Comparison of ENCODE assay signal across 14 mouse cellular contexts in genomic region chr17:28511616-28512541, GRCm38 (mm10). TPM values are rescaled to one million over a fixed set of nuclear protein-coding genes. Genes with fewer than 3 reads are reported as not detected.
DNase-seq lines count a peak whose midpoint lies in the region; ATAC-seq and TF ChIP-seq lines count a peak whose summit lies in the region.
"Had no signal": no experiment of that assay in that cellular context is flagged by ENCODE, and none has a peak within 500 bp of the region (broad histone marks: within the 10 kb centered on the region; RNA-seq: fewer than 3 reads in every experiment).

No protein-coding gene starts in this region.

- no peak for TF ChIP-seq CTCF in kidney, postnatal 0 days (IDR thresholded peaks at IDR 0.05; ENCODE audit: low read depth)
- no peak for TF ChIP-seq CTCF in hindbrain, postnatal 0 days (IDR thresholded peaks at IDR 0.05; ENCODE audit: low read depth)
- no peak for TF ChIP-seq CTCF in cerebellum, adult 2 months (IDR thresholded peaks at IDR 0.05; ENCODE audit: borderline replicate concordance, insufficient read depth, low read depth, low read length)

- H3K4me3 ChIP-seq in kidney, postnatal 0 days (replicated peaks; ENCODE audit: low read depth, low read length): no peak overlapping the region
- no peak overlapping the region for H3K4me3 ChIP-seq in hindbrain, postnatal 0 days (ENCODE audit: low read length)
- H3K4me3 ChIP-seq in cerebellum, adult 2 months (replicated peaks; ENCODE audit: insufficient read depth, low read depth, low read length): no peak overlapping the region

- no peaks in the 10 kb centered on the region for H3K27me3 ChIP-seq in kidney, postnatal 0 days (ENCODE audit: insufficient read depth, low read length)
- H3K27me3 ChIP-seq in hindbrain, postnatal 0 days (ENCODE audit: insufficient read depth, low read length): no peaks in the 10 kb centered on the region
- H3K27me3 ChIP-seq in cerebellum, adult 2 months (ENCODE audit: control insufficient read depth, insufficient read depth, low read length): no peaks in the 10 kb centered on the region

- no peaks in the 10 kb centered on the region for H3K9me3 ChIP-seq in kidney, postnatal 0 days (replicated peaks; ENCODE audit: low read length)
- no peaks in the 10 kb centered on the region for H3K9me3 ChIP-seq in hindbrain, postnatal 0 days (ENCODE audit: low read length)

- TF ChIP-seq POLR2A in cerebellum, adult 2 months (IDR thresholded peaks at IDR 0.05; ENCODE audit: borderline replicate concordance, insufficient read depth, low read length): no peak

- peak; percentile 65 for DNase-seq in embryo, embryonic 10.5 days (ENCODE audit: low spot score)
- DNase-seq in embryo, embryonic 11 days: no peak
- DNase-seq in kidney, postnatal 0 days (ENCODE audit: low spot score): no peak
- no peak for DNase-seq in kidney, postnatal 25 days
- peak; percentile 42 for DNase-seq in 3T3-L1 (ENCODE audit: low read depth, low spot score)
- no peak for DNase-seq in hindbrain, postnatal 0 days (ENCODE audit: low spot score)
- no peak for DNase-seq in left cerebral cortex, postnatal 36 days (ENCODE audit: low spot score in 2 of 2)
- no peak for DNase-seq in cerebellum, adult 2 months
- DNase-seq: cerebellum, adult 18-20 months; right cerebral cortex, postnatal 25 days had no signal

- H3K4me1 ChIP-seq in kidney, postnatal 0 days (replicated peaks; ENCODE audit: insufficient read depth, low read length): peaks cover 40% of the 10 kb centered on the region
- H3K4me1 ChIP-seq in hindbrain, postnatal 0 days (ENCODE audit: insufficient read depth, low read length): 0 out of 2 replicates have a peak, but pooled peaks cover 6% of the 10 kb centered on the region
- no peaks in the 10 kb centered on the region; the same call in 1 of the 2 replicates for H3K4me1 ChIP-seq in cerebellum, adult 2 months (ENCODE audit: control insufficient read depth, insufficient read depth, low read length)

- peak overlapping the region; percentile 24; the same call in 1 of the 2 replicates for H3K9ac ChIP-seq in kidney, postnatal 0 days (ENCODE audit: low read depth, low read length)
- no peak overlapping the region for H3K9ac ChIP-seq in hindbrain, postnatal 0 days (replicated peaks; ENCODE audit: low read length)

- no peak for ATAC-seq in kidney, postnatal 0 days (replicated peaks; ENCODE audit: low FRiP score, low read depth)
- no peak for ATAC-seq in hindbrain, postnatal 0 days

- 33% methylated on average over 9 of the region's 9 CpGs for WGBS in kidney, postnatal 0 days
- 36% methylated on average over 9 of the region's 9 CpGs for WGBS in hindbrain, postnatal 0 days
- 55% methylated on average over 9 of the region's 9 CpGs for WGBS in cerebellum, adult 2 months

- H3K4me2 ChIP-seq in kidney, postnatal 0 days (ENCODE audit: low read length): no peak overlapping the region
- no peak overlapping the region for H3K4me2 ChIP-seq in hindbrain, postnatal 0 days (ENCODE audit: low read depth, low read length)

- intact Hi-C loops in left cerebral cortex, postnatal 36 days (cut with DNase I): no loop called here

- H3K36me3 ChIP-seq in kidney, postnatal 0 days (ENCODE audit: insufficient read depth, low read length): no peaks in the 10 kb centered on the region
- H3K36me3 ChIP-seq in hindbrain, postnatal 0 days (ENCODE audit: insufficient read depth, low read length): no peaks in the 10 kb centered on the region

- peak overlapping the region; percentile 85 for H3K27ac ChIP-seq in kidney, postnatal 0 days
- H3K27ac ChIP-seq in hindbrain, postnatal 0 days: peak overlapping the region; percentile 41; the same call in 1 of the 2 replicates
- no peak overlapping the region for H3K27ac ChIP-seq in cerebellum, adult 2 months (ENCODE audit: insufficient read depth, low read length)

RNA-seq across cellular contexts. Expression of gene Fkbp5, which starts 5.4 kb away (rescaled TPM):
- 16.2 and 20.4 TPM in 2 replicates for polyA plus RNA-seq in kidney, postnatal 0 days (2015; fragmentation: Nextera tagmentation; extraction: Ambion mirVana)
- 27.5 and 31.3 TPM in 2 replicates for total RNA-seq in hindbrain, postnatal 0 days (2014; rRNA removed)
- 18.5 and 20.0 TPM in 2 replicates for polyA plus RNA-seq in hindbrain, postnatal 0 days (2015; fragmentation: Nextera tagmentation; extraction: Ambion mirVana)
- 10 to 100 TPM; 40.4 to 69.3 TPM for total RNA-seq in left cerebral cortex, postnatal 36 days (2021)
- 8.6 and 8.9 TPM in 2 replicates for polyA plus RNA-seq in cerebellum, adult 2 months (2012; rRNA removed)

RNA-seq across cellular contexts. Expression of gene Armc12, which starts 18.7 kb away (rescaled TPM):
- polyA plus RNA-seq in kidney, postnatal 0 days (2015; fragmentation: Nextera tagmentation; extraction: Ambion mirVana): not detected in 2 replicates
- not detected in 2 replicates for total RNA-seq in hindbrain, postnatal 0 days (2014; rRNA removed)
- polyA plus RNA-seq in hindbrain, postnatal 0 days (2015; fragmentation: Nextera tagmentation; extraction: Ambion mirVana): not detected in 2 replicates
- total RNA-seq in left cerebral cortex, postnatal 36 days (2021): not detected
- polyA plus RNA-seq in cerebellum, adult 2 months (2012; rRNA removed): not detected in 2 replicates
- total RNA-seq: hematopoietic stem cell, adult 5-6 weeks; left cerebral cortex, postnatal 10 days had no signal
- polyA plus RNA-seq: C2C12; forebrain, embryonic 11.5 days had no signal

RNA-seq across cellular contexts. Expression of gene Clpsl2, which starts 37.3 kb away (rescaled TPM):
- not detected in 2 replicates for polyA plus RNA-seq in kidney, postnatal 0 days (2015; fragmentation: Nextera tagmentation; extraction: Ambion mirVana)
- total RNA-seq in hindbrain, postnatal 0 days (2014; rRNA removed): not detected in 2 replicates
- polyA plus RNA-seq in hindbrain, postnatal 0 days (2015; fragmentation: Nextera tagmentation; extraction: Ambion mirVana): not detected in 2 replicates
- total RNA-seq in left cerebral cortex, postnatal 36 days (2021): not detected
- polyA plus RNA-seq in cerebellum, adult 2 months (2012; rRNA removed): not detected in 2 replicates
- total RNA-seq: hematopoietic stem cell, adult 5-6 weeks; left cerebral cortex, postnatal 10 days had no signal
- polyA plus RNA-seq: C2C12; forebrain, embryonic 11.5 days had no signal

RNA-seq across cellular contexts. Expression of gene Clps, which starts 48.7 kb away (rescaled TPM):
- not detected in 2 replicates for polyA plus RNA-seq in kidney, postnatal 0 days (2015; fragmentation: Nextera tagmentation; extraction: Ambion mirVana)
- not detected in 2 replicates for total RNA-seq in hindbrain, postnatal 0 days (2014; rRNA removed)
- polyA plus RNA-seq in hindbrain, postnatal 0 days (2015; fragmentation: Nextera tagmentation; extraction: Ambion mirVana): not detected in 2 replicates
- total RNA-seq in left cerebral cortex, postnatal 36 days (2021): not detected
- 0.28 TPM in 1 of 2 replicates, not detected in the other for polyA plus RNA-seq in cerebellum, adult 2 months (2012; rRNA removed)
- total RNA-seq: hematopoietic stem cell, adult 5-6 weeks; left cerebral cortex, postnatal 10 days had no signal
- polyA plus RNA-seq: C2C12; forebrain, embryonic 11.5 days had no signal

Comparison
In these comparisons a context has a peak if more than half of its experiments do, and no peak if none do; other contexts are left out.
1. DNase-seq: peak in embryo, embryonic 10.5 days (single experiment) and 3T3-L1 (single experiment); none in embryo, embryonic 11 days (single experiment), kidney, postnatal 0 days (single experiment), kidney, postnatal 25 days (0 of 2), hindbrain, postnatal 0 days (single experiment), left cerebral cortex, postnatal 36 days (0 of 2) and cerebellum, adult 2 months (0 of 2).